Mouse (Mus musculus) small intestine, adult 2 months (tissue): ENCODE measurements around the gene Tdrd12.

Experiments used
- CTCF ChIP-seq: fragments of 200-500 bp; IDR thresholded peaks from 2 replicates; pipeline ENCODE4 v1.5.1; 2012; ENCODE audit warnings: low read depth, mild to moderate bottlenecking, control low read depth, inconsistent platforms, low read length, moderate library complexity, mixed read lengths; ENCODE audit not compliant: insufficient replicate concordance, insufficient read length; ENCODE audit errors: extremely low read depth
- POLR2A ChIP-seq: fragments of 200-500 bp; IDR thresholded peaks from 2 replicates; pipeline ENCODE4 v1.6.1; 2012; ENCODE audit warnings: low read depth, mild to moderate bottlenecking, control low read depth, inconsistent platforms, low read length, moderate library complexity

GRCm38 (mm10) chr7:35556905-35557304, 19.4 kb upstream of the Tdrd12 start:
- TF ChIP-seq CTCF (no peak), POLR2A (no peak)
